Mouse (Mus musculus) mature B cell (primary cell): ENCODE measurements around the gene Flnc.
"Not testable (repeated sequence)": the region's sequence is repeated elsewhere in the genome, so short reads cannot be mapped to it uniquely, and the experiment has no call there.

Source experiments
- in situ Hi-C: fragments of 300-500 bp; cut with MboI; formaldehyde crosslinking; loops from 2 replicates; pipeline ENCODE4 v1.14.3; 2019

The Flnc gene

DNA sequence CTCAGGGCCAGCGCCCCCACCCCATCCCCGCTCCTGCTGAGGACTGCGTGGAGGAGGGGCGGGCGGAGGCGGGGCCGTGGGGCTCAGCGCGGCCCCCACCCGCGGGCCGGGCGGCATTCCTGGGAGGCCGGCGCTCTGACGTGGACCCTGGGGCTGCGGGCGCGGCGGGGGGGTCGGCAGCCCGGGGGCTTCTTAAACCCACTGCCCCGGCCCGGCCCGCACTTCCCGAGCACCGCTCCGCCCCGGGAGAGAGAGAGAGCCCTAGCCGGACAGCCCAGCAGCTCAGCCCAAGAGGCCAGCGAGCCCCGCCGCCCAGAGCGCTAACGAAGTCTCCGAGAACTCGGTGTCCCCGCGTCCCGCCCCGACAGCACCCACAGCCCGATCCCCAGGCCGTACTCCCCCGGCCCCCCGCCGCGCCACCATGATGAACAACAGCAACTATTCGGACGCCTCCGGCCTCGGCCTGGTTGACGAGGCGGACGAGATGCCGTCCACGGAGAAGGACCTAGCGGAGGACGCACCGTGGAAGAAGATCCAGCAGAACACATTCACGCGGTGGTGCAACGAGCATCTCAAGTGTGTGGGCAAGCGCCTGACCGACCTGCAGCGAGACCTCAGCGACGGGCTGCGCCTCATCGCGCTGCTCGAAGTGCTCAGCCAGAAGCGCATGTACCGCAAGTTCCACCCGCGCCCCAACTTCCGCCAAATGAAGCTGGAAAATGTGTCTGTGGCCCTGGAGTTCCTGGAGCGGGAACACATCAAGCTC, at the start of gene Flnc:
Gene Flnc (plus strand): TSS at position 219 of the 766 bp plus-strand sequence.
- in situ Hi-C loops, result no loop called here

DNA sequence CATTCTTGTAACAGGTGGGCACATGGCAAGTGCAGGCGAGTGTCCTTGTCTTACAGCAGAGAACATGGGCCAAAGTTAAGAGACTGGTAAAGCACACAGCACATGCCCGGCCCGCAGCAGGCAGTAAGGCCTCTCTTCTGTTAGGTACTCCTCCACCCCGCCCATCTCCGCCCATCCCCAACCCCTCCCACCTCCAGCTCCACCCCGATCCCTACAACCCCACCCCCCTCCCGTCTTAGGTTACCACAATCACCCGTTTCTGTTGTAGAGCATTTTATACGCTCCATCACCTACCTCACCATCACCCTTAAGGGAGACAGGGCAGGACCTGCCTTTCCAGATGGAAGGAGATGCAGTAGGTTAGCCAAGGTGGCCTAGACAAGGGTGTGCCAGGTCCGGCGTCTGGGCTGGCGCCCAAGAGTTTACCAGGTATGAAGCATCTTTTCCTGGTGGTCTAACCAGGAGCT, 45.0 kb upstream of the Flnc start, which contains the start of gene Opn1sw:
Gene Opn1sw (minus strand): TSS at position 417 of the 467 bp plus-strand sequence.
- in situ Hi-C loops, result no loop called here

DNA sequence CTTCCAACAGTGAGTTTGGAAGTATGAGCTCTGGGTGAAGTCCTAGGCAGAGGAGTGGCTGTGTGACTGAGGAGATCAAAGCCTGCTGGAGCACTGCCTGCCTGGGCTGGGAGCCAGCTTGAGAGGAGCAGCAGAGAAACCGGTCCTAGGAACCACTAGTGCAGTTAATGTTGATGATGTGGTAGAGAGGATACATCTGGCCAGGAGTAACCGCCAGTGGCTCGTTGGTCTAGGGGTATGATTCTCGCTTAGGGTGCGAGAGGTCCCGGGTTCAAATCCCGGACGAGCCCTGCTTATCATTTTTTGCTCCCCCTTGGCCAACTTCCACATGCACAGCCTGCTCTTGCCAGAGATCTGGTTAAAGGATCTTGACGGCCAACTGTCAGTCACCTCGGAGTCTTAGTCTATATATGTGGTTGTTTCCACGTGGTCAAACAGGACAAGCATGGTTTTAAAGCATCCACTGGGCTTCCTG, 44.4 kb upstream of the Flnc start:
- in situ Hi-C loops, result no loop called here

DNA sequence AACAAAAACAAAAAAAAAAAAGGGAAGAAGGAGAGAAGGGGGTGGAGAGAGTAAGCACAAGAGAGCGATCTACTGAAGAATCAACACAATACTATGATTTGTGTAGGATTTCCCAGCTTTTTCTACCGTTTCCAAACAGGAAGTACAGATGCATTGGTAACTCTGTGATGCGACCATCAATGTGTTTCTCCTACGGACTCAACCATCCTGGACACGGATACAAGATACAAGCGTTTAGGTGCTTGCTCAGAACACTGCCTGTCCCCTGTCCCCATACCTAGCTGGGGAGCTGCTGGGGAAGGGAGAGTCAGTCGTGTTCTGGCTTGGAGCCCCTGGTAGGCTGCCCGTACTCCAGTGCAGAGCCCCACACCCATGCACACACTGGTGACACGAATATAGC, 43.6 kb upstream of the Flnc start:
- in situ Hi-C loops, result no loop called here

DNA sequence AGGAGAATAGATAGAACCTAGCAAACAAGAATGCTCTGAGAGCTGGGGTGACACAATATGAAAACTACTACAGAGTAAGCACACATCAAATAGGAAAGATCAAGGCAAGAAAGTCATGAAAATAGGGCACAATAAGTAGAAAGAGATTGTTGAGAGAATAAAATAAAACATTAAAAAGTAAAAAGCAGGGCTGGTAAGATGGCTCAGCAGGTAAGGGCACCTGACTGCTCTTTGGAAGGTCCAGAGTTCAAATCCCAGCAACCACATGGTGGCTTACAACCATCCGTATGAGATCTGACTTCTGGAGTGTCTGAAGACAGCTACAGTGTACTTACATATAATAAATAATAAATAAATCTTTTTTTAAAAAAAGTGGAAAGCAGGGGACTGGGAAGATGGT, 42.6 kb upstream of the Flnc start:
- in situ Hi-C loops, result not testable (repeated sequence)

DNA sequence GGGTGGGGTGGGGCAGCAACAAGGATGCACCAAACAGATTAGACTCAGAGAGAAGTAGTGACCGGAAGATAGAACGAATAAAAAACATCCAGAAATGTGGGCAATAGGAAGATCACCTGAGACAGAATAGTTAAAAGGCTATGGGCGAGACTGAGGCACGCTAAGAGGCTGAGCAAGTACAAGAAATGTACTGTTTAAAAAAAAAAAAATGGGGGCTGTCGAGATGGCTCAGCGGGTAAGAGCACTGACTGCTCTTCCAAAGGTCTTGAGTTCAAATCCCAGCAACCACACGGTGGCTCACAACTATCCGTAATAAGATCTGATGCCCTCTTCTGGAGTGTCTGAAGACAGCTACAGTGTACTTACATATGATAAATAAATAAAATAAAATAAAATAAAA, 41.8 kb upstream of the Flnc start:
- in situ Hi-C loops, result not testable (repeated sequence)

DNA sequence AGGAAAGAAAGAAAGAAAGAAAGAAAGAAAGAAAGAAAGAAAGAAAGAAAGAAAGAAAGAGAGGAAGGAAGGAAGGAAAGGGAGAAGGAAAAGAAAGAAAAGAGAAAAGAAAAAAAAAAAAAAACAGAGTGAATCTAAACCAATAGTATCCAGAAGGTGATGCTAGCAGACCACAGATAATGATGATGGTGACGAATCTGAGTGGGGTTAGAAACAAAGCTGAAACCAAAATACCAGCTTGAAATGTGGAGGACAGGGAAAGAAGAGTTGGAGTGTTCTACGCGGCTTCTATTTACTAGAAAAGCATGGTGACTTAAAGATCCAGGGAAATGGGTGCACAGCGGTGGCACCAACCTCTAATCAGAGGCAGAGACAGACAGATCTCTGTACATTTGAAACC, 41.3 kb upstream of the Flnc start:
- in situ Hi-C loops, result no loop called here

DNA sequence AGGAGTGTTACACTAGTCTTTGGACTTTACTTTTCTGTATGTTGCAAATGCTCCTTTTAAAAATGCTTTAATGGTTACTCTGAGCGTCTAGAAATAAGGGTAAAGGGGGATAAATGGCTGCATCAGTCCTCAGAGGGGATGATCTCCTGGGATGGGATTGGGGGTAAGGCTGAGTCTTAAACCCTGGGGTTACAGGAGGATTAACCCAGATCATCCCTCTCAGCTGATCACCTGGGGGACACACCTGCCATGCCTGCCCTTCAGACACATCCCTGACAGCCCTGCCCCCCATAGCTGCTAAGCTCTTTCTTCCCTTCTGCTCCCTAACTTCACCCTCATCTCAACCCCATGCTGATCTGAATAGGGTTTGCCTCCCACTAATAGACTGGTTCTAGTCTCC, 38.8 kb upstream of the Flnc start:
- in situ Hi-C loops, result no loop called here

DNA sequence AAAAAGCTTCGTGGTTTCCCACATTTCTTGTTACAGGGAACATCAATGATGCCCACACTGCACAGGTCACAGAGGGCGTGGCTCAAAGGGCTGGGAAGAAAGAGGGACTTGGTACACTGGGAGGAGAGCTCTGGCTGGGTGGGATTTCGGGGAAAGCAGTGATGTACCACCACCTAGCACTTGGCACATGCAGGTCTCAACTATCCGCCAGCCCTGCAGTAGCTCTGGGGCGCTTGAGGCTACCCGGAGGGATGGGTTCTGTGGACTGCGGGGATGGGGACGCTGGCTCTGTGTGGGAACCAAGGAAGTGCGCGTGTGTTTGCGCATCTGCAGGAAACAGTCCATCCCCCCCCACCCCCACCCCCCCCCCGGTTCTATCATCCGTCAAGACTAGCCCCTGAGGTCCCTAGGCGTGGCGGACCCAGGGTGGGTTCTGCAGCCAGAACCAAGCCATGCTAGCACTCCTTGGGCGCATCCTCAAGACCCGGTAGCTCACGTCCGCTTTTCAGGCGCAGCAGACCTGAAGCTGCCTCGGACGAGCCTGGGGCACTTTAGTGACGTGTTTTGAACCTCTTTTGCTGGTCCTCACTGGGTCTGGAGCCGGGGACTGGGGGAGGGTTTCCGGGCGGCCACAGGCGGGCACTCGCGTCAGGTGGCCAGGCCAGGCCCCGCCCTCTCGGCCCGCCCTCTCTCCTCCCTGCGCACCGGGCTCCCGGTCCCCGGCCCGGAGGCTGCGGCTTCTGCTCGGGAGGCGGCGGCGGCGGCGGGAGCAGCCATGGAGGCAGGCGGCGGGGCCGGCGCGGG, 36.9 kb upstream of the Flnc start, which contains the start of gene Ccdc136:
Gene Ccdc136 (plus strand): TSS at position 400 of the 804 bp plus-strand sequence.
- in situ Hi-C loops, result no loop called here

DNA sequence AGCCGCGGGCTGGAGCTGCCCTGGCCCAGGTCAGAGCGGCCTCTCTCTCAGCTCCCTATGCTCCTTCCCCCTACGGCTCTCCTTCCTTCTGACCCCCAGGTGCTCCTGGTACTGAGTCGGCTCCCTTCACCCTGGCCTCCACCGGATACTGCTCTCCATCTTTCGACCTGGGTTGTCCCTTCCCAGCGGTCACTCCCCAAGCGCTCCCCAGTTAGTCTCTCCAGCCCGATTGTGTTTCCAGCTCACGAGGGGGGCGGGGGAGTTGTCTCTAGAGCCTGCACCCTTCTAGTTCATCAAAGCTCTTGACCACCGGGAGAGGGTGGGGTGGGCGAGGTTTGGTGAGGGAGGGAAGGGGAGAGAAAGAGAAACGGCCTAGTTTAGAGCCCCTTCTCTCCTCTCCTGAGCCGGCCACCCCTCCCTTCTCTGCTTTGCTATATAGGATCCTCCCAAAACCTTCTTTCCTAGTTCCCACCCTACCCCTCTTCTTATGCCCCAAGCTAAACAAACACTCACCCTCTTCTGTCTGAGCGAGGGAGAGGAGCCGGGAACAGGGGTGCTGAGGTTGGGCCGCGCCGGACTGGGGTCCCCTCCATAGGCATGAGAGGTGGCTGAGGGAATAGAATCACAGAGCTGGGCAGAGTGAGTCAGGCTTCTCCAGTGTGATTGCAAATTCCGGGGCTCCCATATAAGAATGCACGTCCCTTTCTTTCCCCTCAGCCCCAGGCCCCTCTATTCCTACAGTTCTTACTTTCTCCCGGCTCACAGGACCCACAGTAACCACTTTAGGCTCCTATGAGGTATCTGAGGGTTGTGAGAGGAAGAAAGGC, 36.1 kb upstream of the Flnc start:
- in situ Hi-C loops, result no loop called here

DNA sequence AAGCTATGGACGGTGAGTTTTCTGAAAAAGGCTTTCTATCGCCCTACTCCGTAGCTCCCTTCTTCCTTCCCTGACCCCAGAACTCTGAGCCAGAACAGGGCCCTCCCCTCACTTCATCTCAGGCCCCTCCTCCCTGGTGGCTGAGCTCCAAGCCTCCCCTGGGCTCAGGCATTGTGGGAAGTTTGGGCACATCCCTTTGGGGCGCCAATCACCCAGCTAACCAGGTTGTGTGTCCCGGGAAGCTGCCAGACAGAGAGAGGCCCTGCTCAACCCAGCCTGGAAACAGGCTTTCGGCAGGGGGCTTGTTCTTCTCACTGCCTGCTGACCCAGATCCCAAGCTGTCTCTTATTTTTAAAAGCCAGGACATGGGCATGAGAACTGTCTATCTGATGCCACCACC, 35.5 kb upstream of the Flnc start:
- in situ Hi-C loops, result no loop called here

DNA sequence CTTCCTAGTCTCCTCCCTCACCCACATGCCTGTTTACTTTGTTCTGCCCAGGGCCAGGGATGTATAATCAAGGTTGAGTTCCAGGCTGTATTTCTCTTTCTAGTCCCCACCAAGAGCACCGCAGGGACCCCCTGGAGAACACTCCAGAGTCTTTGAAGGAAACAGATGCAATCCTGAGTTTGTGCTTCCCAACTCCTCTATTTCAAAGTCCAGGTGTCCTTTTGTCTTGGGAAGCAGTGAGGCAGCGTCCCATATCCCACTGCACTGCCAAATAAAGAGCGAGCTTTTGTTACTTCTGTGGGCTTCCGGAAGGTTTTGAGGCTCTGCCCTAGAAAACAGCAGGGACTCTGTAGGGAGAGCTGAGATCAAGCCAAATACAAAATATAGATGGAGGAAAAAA, 33.2 kb upstream of the Flnc start:
- in situ Hi-C loops, result no loop called here

DNA sequence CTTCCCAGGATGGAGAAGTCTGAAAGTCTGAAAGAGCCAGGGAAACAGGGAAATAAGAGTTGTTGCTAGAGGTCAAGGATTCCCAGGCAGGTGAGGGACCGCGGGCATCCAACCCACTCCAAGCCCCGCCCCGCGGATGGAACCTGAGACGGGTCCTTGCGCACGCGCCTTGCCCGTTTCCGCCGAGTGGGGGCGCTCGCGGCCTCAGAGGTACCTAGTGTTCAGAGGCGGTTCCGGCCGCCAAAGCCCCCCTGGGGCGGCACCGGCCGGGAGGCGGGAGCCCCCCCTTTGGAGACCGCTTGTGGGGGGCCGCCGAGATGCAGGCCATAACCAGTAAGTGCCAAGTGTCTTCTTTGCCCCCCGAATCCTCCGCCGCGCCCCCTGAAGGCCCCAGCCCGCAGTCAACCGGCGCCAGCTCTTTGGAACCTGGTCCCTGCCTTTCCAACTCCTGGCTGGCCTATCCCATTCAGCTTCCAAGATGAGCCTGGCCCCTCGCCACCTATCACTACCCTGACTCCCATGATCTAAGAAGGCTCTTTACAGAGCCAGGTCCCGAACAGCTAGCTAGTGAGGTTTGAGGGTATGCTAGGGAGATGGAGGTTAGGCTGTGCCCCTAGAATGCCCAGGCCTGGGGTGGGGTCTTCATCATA, 30.2 kb upstream of the Flnc start:
- in situ Hi-C loops, result no loop called here

DNA sequence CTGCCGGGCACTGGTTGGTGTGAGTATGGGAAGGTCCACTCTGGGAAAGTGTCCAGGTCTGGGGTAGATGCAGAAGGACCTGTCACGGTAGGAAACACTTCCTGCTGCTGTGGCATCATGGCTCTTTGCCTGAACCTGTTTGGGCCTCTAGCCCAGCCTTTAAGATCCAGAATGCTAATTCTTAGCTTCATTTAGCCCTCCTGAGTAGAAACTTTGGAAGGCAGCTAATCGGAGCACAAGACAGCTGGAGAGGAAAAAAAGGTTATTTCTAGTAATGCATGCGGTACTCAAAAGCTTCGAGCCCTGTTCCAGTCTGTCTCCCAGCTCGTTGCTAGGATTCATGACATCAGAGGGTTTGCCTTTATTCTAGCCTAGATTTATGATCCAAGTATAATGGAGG, 26.6 kb upstream of the Flnc start:
- in situ Hi-C loops, result no loop called here

DNA sequence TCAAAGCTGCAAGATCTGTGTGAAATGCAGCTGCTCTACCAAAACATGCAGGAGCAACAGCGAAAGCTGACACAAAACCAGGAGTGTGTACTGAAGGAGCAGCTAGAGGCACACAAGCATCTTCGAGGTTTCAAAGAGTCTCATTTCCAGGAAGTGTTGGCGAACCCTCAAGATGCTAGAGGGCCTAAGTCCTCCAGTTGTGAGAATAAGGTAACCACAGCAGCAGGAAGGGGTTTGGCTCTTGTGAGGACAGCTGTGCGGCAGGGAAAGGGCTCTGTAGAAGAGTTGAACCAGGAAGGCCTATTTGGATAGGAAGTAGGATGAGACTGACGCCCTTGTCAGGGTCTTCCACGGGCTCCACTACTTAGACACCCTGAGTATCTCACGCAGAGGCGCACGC, 17.6 kb upstream of the Flnc start:
- in situ Hi-C loops, result no loop called here

DNA sequence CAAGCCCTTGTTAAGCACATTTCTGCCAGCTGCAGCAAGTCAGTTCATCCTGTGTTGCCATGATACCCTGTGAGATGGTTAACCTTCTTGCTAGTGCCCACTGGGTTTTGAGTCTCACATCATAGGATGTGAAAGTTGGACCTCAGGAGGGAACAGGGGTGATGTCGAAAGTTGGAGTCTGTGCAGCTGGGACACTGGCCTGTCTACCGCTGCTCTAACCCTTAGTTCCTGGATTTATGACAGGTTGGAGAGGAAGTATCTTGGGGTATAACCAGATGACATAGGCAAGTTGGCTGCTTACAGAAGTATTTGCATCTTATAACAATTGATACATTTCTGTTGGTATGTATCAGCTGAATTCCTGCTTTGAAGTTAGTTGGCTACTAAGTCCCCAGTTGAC, 12.5 kb upstream of the Flnc start:
- in situ Hi-C loops, result no loop called here

DNA sequence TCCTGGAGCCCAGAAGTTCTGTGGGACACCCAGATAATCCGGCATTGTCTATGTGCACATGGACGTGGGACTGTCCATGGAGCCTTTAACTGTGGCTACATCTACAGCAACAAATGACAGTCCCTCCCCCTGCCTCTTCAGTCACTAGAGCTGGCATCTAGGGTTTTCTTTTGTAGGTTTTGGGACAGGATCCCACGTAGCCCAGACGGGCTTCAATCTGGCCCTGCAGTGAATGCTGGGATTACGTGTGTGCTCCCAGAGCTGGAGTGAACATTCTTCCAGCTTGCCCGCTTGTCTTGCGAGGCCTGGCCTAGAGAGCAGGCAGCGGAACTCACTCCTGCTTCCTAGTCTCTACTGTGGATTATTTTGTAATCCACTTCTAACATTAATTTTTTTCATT, 7.9 kb upstream of the Flnc start:
- in situ Hi-C loops, result no loop called here

DNA sequence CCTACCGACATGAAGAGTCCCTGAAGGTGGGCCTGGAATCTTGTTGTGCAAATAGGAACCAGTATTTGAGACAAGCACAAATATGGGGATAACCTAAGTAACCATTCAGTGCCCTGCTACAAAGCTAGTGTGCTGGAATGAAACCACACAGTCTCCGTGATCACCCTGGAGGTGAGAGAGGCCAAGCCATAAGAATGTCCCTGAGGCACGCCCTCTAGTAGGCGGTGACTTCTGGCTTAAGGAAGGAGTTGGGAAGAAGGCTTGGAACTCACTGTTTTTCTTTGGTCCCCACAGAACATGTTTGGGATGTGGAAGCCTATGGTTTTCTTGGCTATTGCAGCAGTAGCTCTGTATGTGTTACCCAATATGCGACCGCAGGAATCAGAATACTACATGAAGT, 6.7 kb upstream of the Flnc start:
- in situ Hi-C loops, result no loop called here

DNA sequence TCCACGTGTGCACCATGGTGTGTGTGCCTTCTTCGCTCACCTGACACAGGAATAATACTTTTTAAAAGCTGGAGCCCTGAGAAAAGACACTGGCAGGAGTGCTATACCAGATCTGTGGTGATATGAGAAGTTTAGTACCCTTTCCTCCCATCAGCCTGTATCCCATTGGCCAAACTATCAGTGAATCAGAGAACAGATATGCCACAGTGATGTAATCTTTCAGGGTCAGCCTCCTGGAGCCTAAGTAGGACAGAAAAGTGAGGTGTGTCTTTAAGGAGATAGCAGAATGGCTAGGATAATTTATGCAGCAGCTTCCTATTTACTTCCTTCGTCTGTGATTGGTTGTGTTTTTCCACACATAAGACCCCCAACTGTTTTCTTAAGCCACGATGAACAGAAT, 4.9 kb upstream of the Flnc start:
- in situ Hi-C loops, result no loop called here

DNA sequence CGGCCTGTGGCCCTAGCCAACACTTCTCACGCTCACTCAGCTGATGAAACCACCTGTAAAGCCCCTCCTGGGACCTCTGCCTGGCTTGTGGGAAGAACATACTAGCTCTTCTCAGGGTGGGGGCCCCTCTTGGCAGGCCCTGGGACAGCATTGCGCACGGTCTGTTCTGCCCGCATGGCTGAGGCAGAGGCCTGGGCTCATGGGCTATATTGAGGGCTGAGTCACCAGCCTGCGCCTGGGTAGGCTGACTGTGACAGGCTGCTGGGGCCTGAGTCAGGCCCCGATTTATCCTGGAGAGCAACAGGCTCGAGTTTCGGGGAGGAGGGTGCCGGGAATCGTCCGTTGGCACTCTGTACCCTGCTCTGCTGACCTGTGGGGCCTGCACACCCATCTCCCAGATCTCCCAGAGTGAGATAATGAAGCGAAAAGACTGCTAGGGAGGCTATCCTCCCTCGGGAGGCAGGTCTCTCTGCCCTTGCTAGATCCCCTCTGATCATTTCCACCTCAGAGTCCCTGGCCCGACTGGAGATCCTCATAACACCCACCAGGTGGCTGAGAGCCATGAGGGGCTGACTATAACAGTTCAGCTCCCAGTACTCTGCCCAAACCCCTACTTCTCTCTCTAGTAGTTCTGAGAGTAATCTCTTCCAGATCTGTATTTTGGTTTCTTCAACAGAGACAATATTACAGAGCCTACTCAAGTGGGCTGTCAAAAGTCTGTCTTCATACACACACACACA, 2.2 kb upstream of the Flnc start:
- in situ Hi-C loops, result no loop called here

DNA sequence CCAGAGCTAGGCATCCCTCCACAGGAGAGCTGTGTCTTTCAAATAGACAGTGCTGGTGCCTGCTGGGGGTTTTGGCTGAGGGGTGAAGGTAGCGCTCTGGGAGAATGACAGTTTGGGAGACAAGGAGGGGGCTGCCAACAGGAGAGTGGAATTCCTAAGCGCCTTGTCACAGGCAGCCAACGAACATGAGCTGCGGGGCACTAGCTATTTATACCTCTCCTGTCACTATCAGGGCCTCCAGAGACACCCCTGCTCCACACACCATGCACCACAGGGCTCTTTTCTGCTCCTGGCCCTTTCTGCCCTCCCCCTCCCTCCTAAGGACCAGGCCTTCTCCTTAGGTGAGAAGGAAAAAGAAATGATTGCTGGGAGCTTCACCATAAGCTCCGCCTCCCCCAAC, 1.6 kb upstream of the Flnc start:
- in situ Hi-C loops, result no loop called here
